Mouse (Mus musculus): ENCODE data around the gene Rassf9.
A peak's percentile ranks its signal among the peaks of the same experiment; 100 is the strongest.

Gene Rassf9

DNA sequence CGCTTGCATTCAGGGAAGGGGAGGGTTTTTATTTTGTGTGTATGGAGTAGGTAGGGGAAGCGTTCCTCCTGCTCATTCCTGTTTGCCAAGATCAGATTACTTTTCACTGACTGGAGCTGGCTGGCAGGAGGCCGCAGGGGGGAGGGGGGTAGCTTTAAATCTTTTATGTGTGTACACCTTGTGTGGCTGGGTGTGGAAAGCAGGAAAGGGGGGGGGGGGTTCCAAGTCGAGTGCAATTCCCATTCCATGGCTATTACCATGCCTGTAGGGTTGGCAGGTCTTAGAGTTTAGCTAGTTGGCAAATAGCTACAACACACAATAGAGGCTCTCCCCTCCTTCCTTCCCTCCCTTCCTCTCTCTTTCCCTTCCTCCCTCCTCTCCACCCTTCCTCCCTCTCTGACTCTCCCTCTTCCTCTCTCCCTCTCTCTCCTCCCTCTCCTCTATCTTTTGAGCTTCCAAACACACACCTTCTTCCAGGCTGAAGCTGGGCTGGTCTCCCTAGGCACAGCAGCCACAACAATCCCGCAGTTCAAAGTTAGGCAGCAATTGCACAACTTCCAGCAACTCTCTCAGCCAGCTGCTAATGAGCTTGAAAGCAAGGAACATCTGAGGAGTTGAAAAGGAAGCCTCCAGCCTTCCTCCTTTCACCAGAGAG, at the start of gene Rassf9:
Gene Rassf9 (plus strand): TSS at position 416 of the 655 bp plus-strand sequence.
- no peak for DNase-seq (ENCODE audit: low read depth, low spot score)

DNA sequence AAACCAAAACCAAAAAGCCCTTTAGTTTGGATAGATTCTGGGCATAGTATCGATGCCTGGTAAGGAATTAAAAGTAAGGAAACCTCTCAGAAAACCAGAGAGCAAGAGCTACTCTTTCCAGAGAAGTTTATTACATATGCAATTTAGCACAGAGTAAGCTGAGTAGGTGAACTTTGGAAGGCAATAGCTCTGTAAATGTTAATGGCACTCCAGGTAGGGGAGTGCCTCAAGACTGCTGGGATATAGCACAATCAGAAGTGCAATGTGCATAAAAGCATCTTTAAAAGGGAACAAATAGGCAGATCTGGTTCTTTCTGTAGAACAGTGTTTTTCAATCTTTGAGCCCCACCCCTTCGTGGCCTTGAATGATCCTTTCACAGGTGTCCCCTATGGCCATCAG, 42.6 kb upstream of the Rassf9 start:
- DNase-seq (ENCODE audit: low read depth, low spot score), result no peak

DNA sequence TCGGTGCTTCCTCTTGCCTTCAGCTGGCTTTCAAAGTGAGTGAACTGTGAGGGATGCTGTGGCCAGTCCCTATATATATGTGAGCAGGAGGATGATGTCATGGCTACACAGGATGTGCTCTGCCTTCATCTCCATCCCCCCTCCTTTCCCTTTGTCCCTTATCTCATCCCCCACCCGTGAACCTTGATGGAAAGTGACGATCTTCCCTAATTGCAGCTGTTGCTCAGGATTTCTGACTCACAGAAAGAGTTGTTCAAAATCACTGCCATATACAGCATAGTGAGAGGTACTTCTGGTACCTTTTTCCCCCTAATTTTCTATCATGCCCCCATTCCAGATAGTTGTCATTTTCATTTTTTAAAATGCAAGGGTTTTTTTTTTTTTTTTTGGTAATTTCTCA, 21.6 kb upstream of the Rassf9 start, which contains the start of gene Nts:
Gene Nts (minus strand): TSS at position 101 of the 400 bp plus-strand sequence.
- no peak for DNase-seq (ENCODE audit: low read depth, low spot score)

DNA sequence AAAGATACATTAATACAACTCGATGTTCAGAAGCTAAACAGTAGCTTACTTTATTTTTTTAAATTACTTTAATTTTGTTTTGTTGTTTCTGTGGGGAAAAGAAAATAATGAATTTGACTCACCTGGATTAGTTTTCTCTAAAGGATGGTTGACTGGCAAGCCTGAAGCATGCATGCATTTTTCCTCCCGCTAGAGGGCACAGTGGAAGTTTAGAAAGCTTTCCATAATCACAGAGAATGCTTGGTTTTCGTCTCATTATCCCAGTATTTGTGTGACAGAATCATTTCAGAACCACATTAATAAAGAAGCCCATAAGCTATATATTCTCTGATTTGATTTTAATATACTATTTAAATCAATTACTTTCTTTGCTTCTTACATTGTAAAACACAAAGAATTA, 20.2 kb upstream of the Rassf9 start:
- DNase-seq (ENCODE audit: low read depth, low spot score), result no peak

DNA sequence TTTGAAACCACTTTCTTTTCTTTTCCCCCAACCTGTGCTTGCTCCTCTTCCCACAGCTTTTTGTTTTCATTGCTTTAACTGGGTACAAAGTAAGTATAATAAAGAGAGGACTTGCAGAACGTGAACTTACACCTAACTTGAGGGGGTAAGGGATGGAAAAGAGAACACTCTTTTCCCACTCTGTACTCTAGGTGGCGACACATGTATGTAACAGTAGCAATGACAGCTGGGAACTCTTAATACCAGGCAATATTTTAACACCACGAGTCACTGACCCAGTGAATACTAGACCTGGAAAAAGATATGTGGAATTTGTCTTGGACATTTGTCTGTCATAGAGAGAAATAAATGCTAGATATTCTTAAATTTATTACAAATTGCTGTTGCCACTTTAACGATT, 13.3 kb upstream of the Rassf9 start:
- DNase-seq (ENCODE audit: low read depth, low spot score), result no peak

DNA sequence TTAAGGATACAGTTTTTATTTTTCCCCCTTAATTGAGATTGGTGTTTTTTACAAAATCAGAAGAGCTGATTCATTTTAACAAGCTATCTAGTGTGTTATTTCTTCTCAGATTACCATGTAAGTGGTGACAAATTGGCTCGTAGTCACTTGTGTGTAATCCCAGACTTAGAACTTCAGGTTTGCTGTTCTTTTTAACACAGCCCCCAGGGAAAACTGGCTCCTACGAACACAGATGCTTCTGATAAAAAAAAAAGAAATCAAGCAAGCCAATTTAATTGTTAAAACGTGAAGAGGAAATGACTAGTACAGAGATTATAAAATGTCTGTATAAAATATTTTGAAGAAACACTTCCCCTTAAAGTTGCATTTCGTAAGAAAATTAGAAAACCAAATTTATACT, 4.6 kb upstream of the Rassf9 start:
- peak; percentile 17 for DNase-seq (ENCODE audit: low read depth, low spot score)

DNA sequence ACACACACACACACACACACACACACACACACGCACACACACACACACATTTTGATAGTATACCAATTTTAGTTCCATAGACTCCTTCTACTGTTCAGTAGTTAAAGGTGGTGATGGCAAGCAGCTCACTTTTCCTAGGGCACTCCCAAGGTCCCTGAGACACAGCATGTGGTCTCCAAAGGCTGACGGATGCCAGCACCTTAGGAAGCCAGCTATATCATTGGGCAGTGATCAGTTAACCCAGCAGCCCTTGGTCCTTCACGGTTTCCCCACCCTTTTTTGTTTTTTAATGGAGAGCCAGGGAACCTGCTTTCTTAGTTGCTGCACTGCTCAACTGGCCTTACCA, 588 bp upstream of the Rassf9 start:
- no peak for DNase-seq (ENCODE audit: low read depth, low spot score)

DNA sequence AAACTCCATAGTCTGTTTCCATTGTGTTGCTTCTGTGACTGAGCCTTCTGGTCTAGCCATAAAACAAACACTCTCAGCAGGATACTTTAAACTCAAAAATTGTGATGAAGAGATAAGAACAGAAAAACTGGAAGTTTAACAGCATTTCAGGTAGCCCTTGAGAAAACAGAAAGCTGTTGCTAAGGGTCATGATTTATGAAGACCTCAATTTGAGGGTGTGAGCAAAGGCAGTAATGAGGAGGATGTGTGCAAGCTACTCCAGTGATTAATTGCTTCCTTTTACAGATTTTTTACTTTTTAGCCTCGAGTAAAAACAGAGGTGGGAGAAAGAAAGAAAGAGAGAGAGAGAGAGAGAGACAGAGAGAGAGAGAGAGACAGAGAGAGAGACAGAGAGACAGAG, 2.1 kb downstream of the Rassf9 start:
- no peak for DNase-seq (ENCODE audit: low read depth, low spot score)

DNA sequence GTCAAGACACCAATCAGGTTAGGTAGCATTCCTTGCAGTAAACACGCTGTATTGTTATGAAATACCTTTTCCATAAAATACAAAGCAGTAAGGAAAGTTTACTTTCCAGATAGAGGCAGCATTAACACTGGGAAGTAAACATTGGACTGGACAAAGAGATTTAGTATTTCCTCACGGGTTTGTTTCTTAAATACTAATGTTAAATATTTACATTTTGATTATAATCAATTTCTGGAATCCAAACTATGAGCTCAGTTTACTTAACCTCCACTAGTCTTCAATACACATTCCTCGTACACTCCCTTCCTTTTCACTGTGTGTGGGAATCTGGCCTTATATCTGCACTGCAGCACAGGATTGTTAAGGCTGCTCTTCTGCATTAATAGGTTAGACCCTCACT, 15.9 kb downstream of the Rassf9 start:
- DNase-seq (ENCODE audit: low read depth, low spot score), result no peak

DNA sequence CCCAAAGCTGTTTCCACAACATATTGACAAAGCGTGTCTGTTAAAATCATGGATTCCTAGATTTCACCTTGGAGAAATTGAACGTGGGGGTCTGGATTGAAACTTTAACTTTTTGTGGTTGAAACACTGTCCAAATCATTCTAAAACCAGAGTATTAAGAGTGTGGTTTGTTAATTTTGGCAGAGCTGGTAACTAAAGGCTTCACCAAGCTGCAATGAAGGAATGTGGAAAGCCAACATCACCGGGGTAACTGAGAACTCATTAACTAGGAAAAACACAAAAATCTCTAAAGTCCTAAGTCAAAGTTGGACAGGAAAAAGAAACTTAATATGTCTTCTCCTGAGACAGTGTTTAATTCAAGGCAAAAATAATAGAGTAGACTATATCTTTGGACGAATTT, 41.9 kb downstream of the Rassf9 start:
- DNase-seq (ENCODE audit: low read depth, low spot score), result no peak

DNA sequence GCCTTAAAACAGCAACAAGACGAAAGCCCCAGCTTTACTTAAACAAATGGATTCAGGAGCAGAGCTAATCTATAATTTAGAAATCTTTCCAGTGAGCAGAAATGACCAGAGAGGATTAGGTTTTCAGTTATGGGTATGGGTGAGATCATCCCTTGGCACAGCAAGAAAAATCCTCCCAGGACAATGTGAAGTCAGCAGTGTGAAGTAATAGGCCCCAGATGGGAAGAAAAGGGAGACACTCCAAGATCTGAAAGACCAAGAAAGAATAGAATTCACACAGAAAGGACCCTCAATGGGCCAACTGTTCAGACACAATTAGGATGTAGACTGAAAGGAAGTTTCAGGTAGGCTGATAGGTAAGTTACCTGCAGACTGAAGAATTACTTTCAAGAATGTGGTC, 50.5 kb downstream of the Rassf9 start:
- DNase-seq (ENCODE audit: low read depth, low spot score), result peak; percentile 24

DNA sequence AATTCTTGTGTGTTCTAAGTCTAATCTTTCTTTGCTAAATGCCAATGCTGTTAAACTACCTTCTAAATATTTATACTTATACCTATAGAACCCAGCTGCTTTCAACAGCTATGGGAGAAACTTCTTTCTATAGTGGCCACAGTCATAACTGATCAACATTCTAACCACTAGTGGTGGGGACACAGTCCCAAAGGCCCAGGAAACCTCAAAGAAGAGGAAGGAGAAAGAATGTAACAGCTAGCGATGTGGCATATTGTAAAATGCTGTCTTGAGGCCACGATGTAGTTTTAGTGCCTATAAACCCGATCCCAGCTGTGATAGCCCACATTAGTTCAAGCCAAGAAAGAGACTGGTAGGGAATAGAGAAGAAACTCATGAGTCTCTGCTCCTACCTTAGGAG, 65.9 kb downstream of the Rassf9 start:
- DNase-seq (ENCODE audit: low read depth, low spot score), result no peak

DNA sequence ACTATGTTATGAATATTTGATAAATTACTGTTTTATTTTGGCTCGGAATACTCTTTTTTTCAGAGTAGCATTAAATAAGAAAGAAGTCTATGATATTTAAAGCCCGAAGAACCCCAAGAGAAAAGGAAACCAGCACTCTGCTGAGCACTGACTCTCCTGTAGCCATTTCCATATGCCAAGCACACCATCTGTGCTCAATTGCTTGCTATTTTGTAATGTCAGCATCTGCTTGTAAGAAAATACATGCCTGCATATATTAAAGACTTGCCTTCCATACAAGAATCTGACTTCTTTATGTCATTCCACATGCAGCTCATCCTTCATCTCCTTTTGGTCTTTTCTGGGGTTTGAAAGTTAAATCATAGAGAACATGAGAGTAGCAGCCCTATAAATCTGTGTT, 82.3 kb downstream of the Rassf9 start:
- no peak for DNase-seq (ENCODE audit: low read depth, low spot score)
